Mouse (Mus musculus) C2C12 (cell line): ENCODE results near the gene Otop2.

Experiments used
- CEBPB ChIP-seq: IDR thresholded peaks from one replicate; pipeline ENCODE4 v1.6.1; 2011; ENCODE audit warnings: low read depth, mild to moderate bottlenecking, control low read depth, moderate library complexity
- CTCF ChIP-seq: IDR thresholded peaks from one replicate; pipeline ENCODE4 v1.5.1; 2011; ENCODE audit not compliant: control insufficient read depth, insufficient read depth, insufficient read length
- FOSL1 ChIP-seq: IDR thresholded peaks from one replicate; pipeline ENCODE4 v1.8.0; 2011; ENCODE audit warnings: mild to moderate bottlenecking, low read length; ENCODE audit not compliant: poor library complexity, insufficient read depth, severe bottlenecking
- MAX ChIP-seq: IDR thresholded peaks from one replicate; pipeline ENCODE4 v1.6.1; 2011; ENCODE audit warnings: mild to moderate bottlenecking, control low read depth
- MYOD1 ChIP-seq: IDR thresholded peaks from one replicate; pipeline ENCODE4 v1.6.1; 2011; ENCODE audit warnings: low read depth; ENCODE audit not compliant: control insufficient read depth, insufficient read length
- MYOG ChIP-seq: IDR thresholded peaks from one replicate; pipeline ENCODE4 v1.6.1; 2011; ENCODE audit not compliant: control insufficient read depth, insufficient read length; ENCODE audit errors: extremely low read depth
- USF1 ChIP-seq: IDR thresholded peaks from one replicate; pipeline ENCODE4 v1.6.1; 2011; ENCODE audit warnings: low read depth, mild to moderate bottlenecking, control low read depth, moderate library complexity

- TF ChIP-seq CTCF: no peak
- TF ChIP-seq CEBPB: no peak
- TF ChIP-seq MYOG: no peak
- no peak for TF ChIP-seq MAX
- TF ChIP-seq MYOD1: no peak
- TF ChIP-seq USF1: no peak
- TF ChIP-seq FOSL1: no peak
These were observed 52.8 kb downstream of the Otop2 start for GRCm38 (mm10) chr11:115359726-115360125.
